Mouse (Mus musculus): ENCODE measurements around the gene Stard3nl. TPM values are rescaled to one million over a fixed set of nuclear protein-coding genes. Genes with fewer than 3 reads are reported as not detected.
A peak's percentile ranks its signal among the peaks of the same experiment; 100 is the strongest.

The Stard3nl gene
- total RNA-seq, 2 experiments from 2014 or later, result 6.7 to 7.9 TPM

GRCm38 (mm10) chr13:19407953-19408352 is 12.4 kb upstream of the Stard3nl start:
- no peak overlapping the region for H3K4me3 ChIP-seq
- no peak for TF ChIP-seq CTCF (IDR thresholded peaks at IDR 0.05)
- intact Hi-C loops (cut with DNase I), result no loop called here

GRCm38 (mm10) chr13:19404623-19405022 is 9.0 kb upstream of the Stard3nl start:
- intact Hi-C loops (cut with DNase I), result no loop called here
- no peak overlapping the region for H3K4me3 ChIP-seq
- TF ChIP-seq CTCF (IDR thresholded peaks at IDR 0.05), result no peak
- no peak overlapping the region for H3K27ac ChIP-seq
- no peak for DNase-seq

More at GRCm38 (mm10) chr13:19407953-19408352, 12.4 kb upstream of the Stard3nl start:
- H3K27ac ChIP-seq, result no peak overlapping the region
- no peak for DNase-seq

- intact Hi-C loops (cut with DNase I), result loop anchor here (5.0 to 10.0 kb wide), 2 partner anchors 900 to 1777 kb away; no protein-coding TSS in a partner anchor
- Histone ChIP-seq H3K4me3 (peak overlapping the region; percentile 80), H3K27ac (peak overlapping the region; percentile 94)
- TF ChIP-seq CTCF (IDR thresholded peaks at IDR 0.05), result no peak
- no peak for DNase-seq
These were observed 552 bp downstream of the Stard3nl start for GRCm38 (mm10) chr13:19394798-19395687.

GRCm38 (mm10) chr13:19394171-19394570 is 1.4 kb downstream of the Stard3nl start:
- Histone ChIP-seq H3K27ac (peak overlapping the region; percentile 33), H3K4me3 (peak overlapping the region; percentile 80)
- no peak for DNase-seq
- intact Hi-C loops (cut with DNase I), result loop anchor here (10.0 kb wide), 1 partner anchor 901 kb away; no protein-coding TSS in a partner anchor
- no peak for TF ChIP-seq CTCF (IDR thresholded peaks at IDR 0.05)

GRCm38 (mm10) chr13:19393731-19394130 is 1.9 kb downstream of the Stard3nl start:
- peak overlapping the region; percentile 33 for H3K27ac ChIP-seq
- DNase-seq, result no peak
- H3K4me3 ChIP-seq, result peak overlapping the region; percentile 80
- intact Hi-C loops (cut with DNase I), result loop anchor here (10.0 kb wide), 1 partner anchor 901 kb away; no protein-coding TSS in a partner anchor
- TF ChIP-seq CTCF (IDR thresholded peaks at IDR 0.05), result no peak

- H3K4me3 ChIP-seq, result no peak overlapping the region
- TF ChIP-seq CTCF (IDR thresholded peaks at IDR 0.05), result no peak
- H3K27ac ChIP-seq, result peak overlapping the region; percentile 38; the same call in 1 of the 2 replicates
- DNase-seq, result no peak
- intact Hi-C loops (cut with DNase I), result loop anchor here (10.0 kb wide), 1 partner anchor 903 kb away; no protein-coding TSS in a partner anchor
These were observed 4.0 kb downstream of the Stard3nl start for GRCm38 (mm10) chr13:19391608-19392007.

- intact Hi-C loops (cut with DNase I), result loop anchor here (10.0 kb wide), 1 partner anchor 905 kb away; no protein-coding TSS in a partner anchor
These were observed 5.3 kb downstream of the Stard3nl start for GRCm38 (mm10) chr13:19390296-19390695.

GRCm38 (mm10) chr13:19389896-19390295 is 5.7 kb downstream of the Stard3nl start:
- DNase-seq, result no peak
- intact Hi-C loops (cut with DNase I), result loop anchor here (10.0 kb wide), 1 partner anchor 905 kb away; no protein-coding TSS in a partner anchor
- no peak overlapping the region for H3K4me3 ChIP-seq
- no peak for TF ChIP-seq CTCF (IDR thresholded peaks at IDR 0.05)
- H3K27ac ChIP-seq, result no peak overlapping the region

More at GRCm38 (mm10) chr13:19390296-19390695, 5.3 kb downstream of the Stard3nl start:
- no peak for DNase-seq
- TF ChIP-seq CTCF (IDR thresholded peaks at IDR 0.05), result no peak
- Histone ChIP-seq H3K27ac (no peak overlapping the region), H3K4me3 (no peak overlapping the region)

- intact Hi-C loops (cut with DNase I), result no loop called here
- DNase-seq, result no peak
- Histone ChIP-seq H3K4me3 (no peak overlapping the region), H3K27ac (no peak overlapping the region)
- no peak for TF ChIP-seq CTCF (IDR thresholded peaks at IDR 0.05)
These were observed 6.2 kb downstream of the Stard3nl start for GRCm38 (mm10) chr13:19389434-19389833.

- intact Hi-C loops (cut with DNase I), result no loop called here
- TF ChIP-seq CTCF (IDR thresholded peaks at IDR 0.05), result no peak
- no peak for DNase-seq
- no peak overlapping the region for H3K27ac ChIP-seq
- H3K4me3 ChIP-seq, result no peak overlapping the region
These were observed 10.4 kb downstream of the Stard3nl start for GRCm38 (mm10) chr13:19385226-19385625.

- Histone ChIP-seq H3K4me3 (no peak overlapping the region), H3K27ac (no peak overlapping the region)
- no peak for DNase-seq
- intact Hi-C loops (cut with DNase I), result no loop called here
- TF ChIP-seq CTCF (IDR thresholded peaks at IDR 0.05), result no peak
These were observed 14.3 kb downstream of the Stard3nl start for GRCm38 (mm10) chr13:19381112-19381828.

GRCm38 (mm10) chr13:19379313-19379712 is 16.3 kb downstream of the Stard3nl start:
- H3K27ac ChIP-seq, result no peak overlapping the region
- DNase-seq, result no peak
- intact Hi-C loops (cut with DNase I), result no loop called here
- H3K4me3 ChIP-seq, result no peak overlapping the region
- TF ChIP-seq CTCF (IDR thresholded peaks at IDR 0.05), result no peak
